Mouse (Mus musculus) urinary bladder, postnatal 14 days (tissue): ENCODE measurements around the gene Gin1.
"Not testable (repeated sequence)": the region's sequence is repeated elsewhere in the genome, so short reads cannot be mapped to it uniquely, and the experiment has no call there.

Experiments
- DNase-seq: peaks from one replicate; pipeline ENCODE4 v3.0.0; 2021; ENCODE audit warnings: low spot score

The Gin1 gene

DNA sequence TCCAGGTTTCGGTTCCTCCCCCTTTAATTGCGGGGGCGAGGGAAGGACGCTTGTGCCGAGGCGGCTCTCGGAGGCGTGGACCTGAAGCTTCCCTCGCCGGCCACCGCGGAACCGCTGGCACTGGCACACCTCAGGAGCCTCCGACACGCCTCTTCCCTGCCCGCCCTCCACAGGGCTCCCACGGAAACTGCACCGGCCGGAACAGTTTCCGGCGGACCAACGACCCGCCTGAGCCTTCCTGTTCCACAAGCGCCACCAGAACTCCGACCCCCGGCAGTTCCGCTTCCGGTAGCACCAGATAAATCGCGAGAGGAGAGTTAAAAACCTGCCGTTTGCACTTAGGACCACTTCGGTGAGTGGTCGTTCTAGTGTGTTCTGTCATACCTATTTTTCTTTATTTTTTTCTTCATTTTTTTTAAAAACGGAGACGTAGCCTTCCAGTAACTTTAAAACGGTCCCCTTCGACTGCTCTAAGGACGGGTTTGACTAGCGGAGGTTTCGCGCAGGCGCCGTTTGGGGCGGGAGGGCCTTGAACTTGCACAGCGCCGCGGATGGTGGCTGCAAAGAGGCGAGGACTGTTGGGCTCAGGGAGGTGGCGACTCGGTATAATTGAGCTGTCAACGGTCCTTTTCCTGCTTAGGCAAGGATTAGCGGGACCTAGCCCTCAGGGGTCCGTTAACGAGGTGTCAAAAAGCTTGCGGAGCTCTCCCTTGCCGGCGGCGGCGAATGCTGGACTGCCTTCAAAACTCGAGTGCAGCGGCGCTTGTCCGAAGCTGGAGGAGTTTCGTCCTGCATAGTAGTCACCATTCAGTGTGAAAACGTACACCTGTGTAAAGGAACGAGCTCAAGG, at the start of gene Gin1, which contains the start of gene Ppip5k2:
Gin1 (plus strand) TSS at position 269 of the 850 bp plus-strand sequence.
Ppip5k2 (minus strand) TSS at position 508 of the 850 bp plus-strand sequence.
- DNase-seq, result peak; percentile 94

DNA sequence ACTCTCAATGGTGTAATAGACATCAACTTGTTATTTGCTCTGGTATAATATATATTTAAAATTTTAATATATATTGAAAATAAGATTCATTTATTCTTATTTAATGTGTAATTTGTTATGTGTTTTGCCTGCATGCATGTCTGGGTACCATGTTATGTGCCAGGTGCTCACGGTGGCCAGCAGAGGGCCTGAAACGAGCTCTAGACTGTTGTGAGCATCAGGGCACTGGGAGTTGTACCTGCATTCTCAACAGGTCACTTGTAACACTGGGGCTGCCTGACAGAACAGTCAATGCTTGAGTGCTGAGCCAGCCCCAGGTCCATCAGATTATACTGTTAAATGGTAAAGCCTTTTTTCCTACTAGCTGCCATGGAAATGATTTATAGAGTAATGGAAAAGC, 43.2 kb upstream of the Gin1 start:
- DNase-seq, result no peak

GRCm38 (mm10) chr1:97729339-97729738, 40.6 kb upstream of the Gin1 start:
- DNase-seq, result no peak

- no peak for DNase-seq
Observed at GRCm38 (mm10) chr1:97743063-97743462, 26.9 kb upstream of the Gin1 start.

- DNase-seq, result no peak
Observed at GRCm38 (mm10) chr1:97745712-97746111, 24.3 kb upstream of the Gin1 start.

DNA sequence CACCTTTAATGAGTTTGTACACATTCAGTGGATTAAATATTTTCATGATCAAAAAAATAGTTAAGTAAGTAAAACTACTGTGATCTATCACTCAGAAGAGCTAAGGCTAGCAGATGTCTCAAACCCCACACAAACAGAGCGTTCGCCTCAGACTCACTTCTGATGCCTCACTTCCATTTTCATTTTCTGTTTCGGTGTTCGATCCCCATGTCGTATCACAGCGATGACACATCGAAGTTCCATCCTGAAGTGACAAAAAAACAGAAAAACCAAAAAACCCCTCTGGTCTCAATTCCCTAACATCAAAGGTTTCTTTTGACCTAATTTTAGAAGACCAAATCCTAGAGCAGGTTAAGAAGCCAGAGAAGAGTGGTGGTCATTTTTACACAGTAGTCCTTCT, 23.7 kb upstream of the Gin1 start:
- no peak for DNase-seq

GRCm38 (mm10) chr1:97748163-97748562, 21.8 kb upstream of the Gin1 start:
- DNase-seq, result no peak

- no peak for DNase-seq
Observed at GRCm38 (mm10) chr1:97753216-97753615, 16.8 kb upstream of the Gin1 start.

DNA sequence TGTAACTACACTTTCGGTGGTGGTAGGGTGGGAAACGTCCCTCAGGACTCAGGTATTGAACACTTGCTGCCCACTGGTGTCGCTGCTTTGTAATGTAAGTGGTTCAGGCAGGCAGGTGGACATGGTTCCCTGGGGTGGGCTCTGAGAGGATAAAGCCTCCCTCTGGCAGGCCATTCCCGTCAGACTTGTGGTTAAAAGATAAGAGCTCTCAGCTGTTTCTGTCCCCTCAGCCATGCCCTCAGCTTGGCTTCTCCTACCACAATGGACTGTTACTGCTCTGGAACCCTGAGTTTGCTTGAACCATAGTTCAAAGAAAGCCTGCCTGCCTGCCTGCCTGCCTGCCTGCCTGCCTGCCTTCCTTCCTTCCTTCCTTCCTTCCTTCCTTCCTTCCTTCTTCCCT, 15.6 kb upstream of the Gin1 start:
- no peak for DNase-seq

GRCm38 (mm10) chr1:97759841-97760240, 10.1 kb upstream of the Gin1 start:
- DNase-seq, result no peak

GRCm38 (mm10) chr1:97760598-97760997, 9.4 kb upstream of the Gin1 start:
- no peak for DNase-seq

- no peak for DNase-seq
Observed at GRCm38 (mm10) chr1:97761477-97761876, 8.5 kb upstream of the Gin1 start.

GRCm38 (mm10) chr1:97765712-97766111, 4.3 kb upstream of the Gin1 start:
- not testable (repeated sequence) for DNase-seq

- no peak for DNase-seq
Observed at GRCm38 (mm10) chr1:97768089-97768488, 1.9 kb upstream of the Gin1 start.

DNA sequence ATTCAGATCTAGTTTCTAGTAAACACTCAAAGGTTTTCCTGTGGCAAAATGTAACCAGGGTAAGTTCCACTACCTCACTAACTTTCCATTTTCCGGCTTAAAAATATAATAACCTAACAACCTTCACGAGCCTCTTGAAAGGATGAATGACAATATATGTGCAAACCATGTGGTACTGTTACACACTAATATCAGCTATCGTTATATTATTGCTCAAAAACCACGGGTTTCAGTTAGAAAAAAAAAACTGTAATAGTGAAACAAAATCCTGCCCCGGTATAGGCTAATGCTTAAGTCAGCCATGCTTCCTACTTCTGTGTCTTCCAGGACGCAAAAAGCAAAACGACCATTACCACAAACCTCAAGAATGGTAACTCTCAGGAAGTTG, 1.1 kb upstream of the Gin1 start:
- DNase-seq, result no peak

DNA sequence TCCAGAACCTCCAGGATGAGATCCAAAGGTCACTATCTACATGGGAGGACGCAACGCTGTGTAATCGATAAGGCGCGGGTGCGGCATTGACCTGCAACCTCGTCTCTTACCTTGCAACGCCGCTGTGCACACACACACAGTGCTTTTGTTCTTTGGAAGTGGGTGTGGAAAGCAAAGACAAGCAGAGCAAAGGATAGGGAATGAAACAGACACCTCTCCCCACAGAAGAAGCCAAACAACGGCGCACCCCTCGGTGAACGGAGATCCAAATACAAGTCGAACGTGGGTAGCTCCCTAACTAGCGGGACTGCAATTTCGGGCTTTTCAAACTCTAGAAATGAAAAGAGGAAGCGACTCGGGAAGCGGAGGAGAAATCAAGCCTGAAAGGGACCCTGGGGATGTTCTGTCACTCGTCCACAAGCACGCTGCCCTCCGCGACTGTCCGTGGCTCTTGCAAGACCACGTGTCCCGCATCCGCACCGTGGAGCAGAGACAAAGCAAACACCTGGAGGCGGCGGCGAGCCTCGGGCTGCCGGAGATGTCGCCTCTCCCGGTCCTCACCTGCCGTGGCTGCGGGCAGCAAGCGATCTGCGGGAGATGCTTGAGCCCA, 573 bp upstream of the Gin1 start:
- DNase-seq, result peak; percentile 14

- no peak for DNase-seq
Observed at GRCm38 (mm10) chr1:97771118-97771517, 1.1 kb downstream of the Gin1 start.

- no peak for DNase-seq
Observed at GRCm38 (mm10) chr1:97771727-97772126, 1.8 kb downstream of the Gin1 start.

- no peak for DNase-seq
Observed at GRCm38 (mm10) chr1:97773362-97773761, 3.4 kb downstream of the Gin1 start.

GRCm38 (mm10) chr1:97773973-97774372, 4.0 kb downstream of the Gin1 start:
- no peak for DNase-seq

- DNase-seq, result no peak
Observed at GRCm38 (mm10) chr1:97781674-97782073, 11.7 kb downstream of the Gin1 start.

DNA sequence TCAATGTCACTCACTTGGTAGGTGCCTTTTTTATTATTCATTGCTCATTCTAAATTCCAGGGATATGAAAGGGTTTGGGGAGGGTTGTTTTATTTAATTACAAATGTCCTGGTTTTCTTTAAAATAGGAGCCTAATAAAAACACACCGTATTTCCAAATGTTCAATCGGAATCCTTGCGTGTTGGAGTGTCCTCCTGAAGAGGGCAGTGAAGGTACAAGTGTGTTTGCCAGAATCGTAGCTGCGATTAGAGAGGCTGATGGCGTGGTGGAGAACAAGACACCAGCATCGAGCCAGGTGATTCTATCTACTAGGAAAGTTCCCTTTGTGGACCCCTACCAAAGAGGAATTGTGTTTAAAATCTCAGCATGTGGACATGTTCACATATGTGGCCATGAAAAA, 15.0 kb downstream of the Gin1 start:
- DNase-seq, result no peak

GRCm38 (mm10) chr1:97785685-97786393, 15.9 kb downstream of the Gin1 start:
- DNase-seq, result no peak
